Mouse (Mus musculus) MEL (cell line): ENCODE data around the gene Gm26992. TPM values are rescaled to one million over a fixed set of nuclear protein-coding genes. Genes with fewer than 3 reads are reported as not detected.

Experiments used
- DNase-seq: peaks from one replicate; pipeline ENCODE4 v3.0.0; 2011; ENCODE audit warnings: low read depth, low spot score
- H3K27ac ChIP-seq: 2 replicates; pipeline ENCODE4 v1.5.1; 2012; ENCODE audit warnings: low read depth, mild to moderate bottlenecking, control low read depth, low read length, moderate library complexity; ENCODE audit not compliant: control insufficient read depth
- H3K27me3 ChIP-seq, 2 experiments: fragments of 150-350 bp in 1 of 2; sonication (generic) in 1 of 2; 2 replicates each; pipeline ENCODE4 v1.6.1; 2012; ENCODE audit warnings: low read length in 2 of 2, mild to moderate bottlenecking in 2 of 2, improper control_type of control experiment in 1 of 2, moderate library complexity in 1 of 2; ENCODE audit not compliant: insufficient read depth in 2 of 2, control insufficient read depth in 1 of 2
- H3K36me3 ChIP-seq, 2 experiments: 2 replicates each; pipeline ENCODE4 v1.6.1; 2012 to 2014; ENCODE audit warnings: low read length in 2 of 2, improper control_type of control experiment in 1 of 2, inconsistent platforms in 1 of 2, mild to moderate bottlenecking in 1 of 2; ENCODE audit not compliant: insufficient read depth in 2 of 2, control insufficient read depth in 1 of 2
- H3K4me1 ChIP-seq, 2 experiments: fragments of 150-350 bp in 1 of 2; sonication (generic) in 1 of 2; 2 replicates each; pipeline ENCODE4 v1.6.1; 2012; ENCODE audit warnings: low read length in 2 of 2, improper control_type of control experiment in 1 of 2, mild to moderate bottlenecking in 1 of 2; ENCODE audit not compliant: insufficient read depth in 2 of 2, control insufficient read depth in 1 of 2
- H3K4me3 ChIP-seq, 2 experiments: fragments of 150-350 bp in 1 of 2; sonication (generic) in 1 of 2; 2 replicates each; pipeline ENCODE4 v1.5.1; 2012; ENCODE audit warnings: low read depth in 2 of 2, low read length in 2 of 2, mild to moderate bottlenecking in 2 of 2, moderate library complexity in 2 of 2, control low read depth in 1 of 2, improper control_type of control experiment in 1 of 2; ENCODE audit not compliant: control insufficient read depth in 1 of 2, insufficient read depth in 1 of 2
- H3K79me2 ChIP-seq: 2 replicates; pipeline ENCODE4 v1.6.1; 2012; ENCODE audit warnings: mild to moderate bottlenecking, low read length, moderate library complexity; ENCODE audit not compliant: control insufficient read depth, poor library complexity, insufficient read depth
- H3K9ac ChIP-seq: 2 replicates; pipeline ENCODE4 v1.6.1; 2012; ENCODE audit warnings: low read depth, mild to moderate bottlenecking, control low read depth, low read length, moderate library complexity; ENCODE audit not compliant: control insufficient read depth, poor library complexity, severe bottlenecking
- H3K9me3 ChIP-seq: fragments of 150-350 bp; sonication (generic); replicated peaks from 2 replicates; pipeline ENCODE4 v1.6.1; 2012; ENCODE audit warnings: mild to moderate bottlenecking, low read length, improper control_type of control experiment, moderate library complexity; ENCODE audit not compliant: insufficient read depth
- BHLHE40 ChIP-seq: IDR thresholded peaks from 2 replicates; pipeline ENCODE4 v1.6.1; 2012; ENCODE audit warnings: low read depth, mild to moderate bottlenecking, inconsistent platforms, low read length, improper control_type of control experiment, borderline replicate concordance
- CHD2 ChIP-seq: IDR thresholded peaks from 2 replicates; pipeline ENCODE4 v1.6.1; 2011; ENCODE audit warnings: low read length, improper control_type of control experiment
- CTCF ChIP-seq, 3 experiments: IDR thresholded peaks in 2 of 3; conservative IDR thresholded peaks in 1 of 3; 2 replicates each; pipeline ENCODE4 v1.5.1; 2011 to 2012; ENCODE audit warnings: low read length in 3 of 3, low read depth in 2 of 3, mild to moderate bottlenecking in 2 of 3, improper control_type of control experiment in 1 of 3, inconsistent platforms in 1 of 3, mixed read lengths in 1 of 3, moderate library complexity in 1 of 3; ENCODE audit not compliant: control insufficient read depth in 1 of 3, insufficient read depth in 1 of 3, poor library complexity in 1 of 3, severe bottlenecking in 1 of 3
- E2F4 ChIP-seq: IDR thresholded peaks from 2 replicates; pipeline ENCODE4 v1.6.1; 2011; ENCODE audit warnings: low read depth, low read length, improper control_type of control experiment, borderline replicate concordance
- ELF1 ChIP-seq: IDR thresholded peaks from 2 replicates; pipeline ENCODE4 v1.6.1; 2014; ENCODE audit warnings: low read depth, mild to moderate bottlenecking, inconsistent platforms, low read length, improper control_type of control experiment, moderate library complexity
- EP300 ChIP-seq, 2 experiments: IDR thresholded peaks; 2 replicates each; pipeline ENCODE4 v1.6.1; 2011; ENCODE audit warnings: improper control_type of control experiment in 2 of 2, low read length in 2 of 2, low read depth in 1 of 2, mild to moderate bottlenecking in 1 of 2
- ETS1 ChIP-seq: IDR thresholded peaks from 2 replicates; pipeline ENCODE4 v1.6.1; 2012; ENCODE audit warnings: low read depth, mild to moderate bottlenecking, inconsistent platforms, low read length, improper control_type of control experiment, moderate library complexity
- GABPA ChIP-seq: IDR thresholded peaks from 2 replicates; pipeline ENCODE4 v1.6.1; 2012; ENCODE audit warnings: low read depth, mild to moderate bottlenecking, inconsistent platforms, low read length, improper control_type of control experiment, moderate library complexity
- MAFK ChIP-seq: IDR thresholded peaks from 2 replicates; pipeline ENCODE4 v1.6.1; 2011; ENCODE audit warnings: low read depth, mild to moderate bottlenecking, low read length, improper control_type of control experiment, borderline replicate concordance
- MAX ChIP-seq: IDR thresholded peaks from 2 replicates; pipeline ENCODE4 v1.6.1; 2011; ENCODE audit warnings: low read length, improper control_type of control experiment
- MAZ ChIP-seq: IDR thresholded peaks from 2 replicates; pipeline ENCODE4 v1.6.1; 2012; ENCODE audit warnings: low read depth, mild to moderate bottlenecking, inconsistent platforms, low read length, improper control_type of control experiment
- MEF2A ChIP-seq: IDR thresholded peaks from 2 replicates; pipeline ENCODE4 v1.6.1; 2014; ENCODE audit warnings: low read depth, mild to moderate bottlenecking, inconsistent platforms, low read length, improper control_type of control experiment; ENCODE audit not compliant: poor library complexity, insufficient replicate concordance, severe bottlenecking; ENCODE audit errors: extremely low read depth
- MXI1 ChIP-seq: IDR thresholded peaks from 2 replicates; pipeline ENCODE4 v1.6.1; 2011; ENCODE audit warnings: mild to moderate bottlenecking, low read depth, low read length, improper control_type of control experiment
- MYB ChIP-seq: IDR thresholded peaks from 2 replicates; pipeline ENCODE4 v1.6.1; 2011; ENCODE audit warnings: mild to moderate bottlenecking, low read depth, low read length, improper control_type of control experiment
- MYC ChIP-seq: IDR thresholded peaks from 2 replicates; pipeline ENCODE4 v1.6.1; 2011; ENCODE audit warnings: low read depth, mild to moderate bottlenecking, low read length, improper control_type of control experiment, moderate library complexity
- NELFE ChIP-seq: IDR thresholded peaks from 2 replicates; pipeline ENCODE4 v1.6.1; 2011; ENCODE audit warnings: low read depth, low read length, improper control_type of control experiment
- POLR2AphosphoS2 ChIP-seq: IDR thresholded peaks from 2 replicates; pipeline ENCODE4 v1.6.1; 2011; ENCODE audit warnings: low read length, improper control_type of control experiment
- POLR2AphosphoS5 ChIP-seq: IDR thresholded peaks from 2 replicates; pipeline ENCODE4 v1.6.1; 2012; ENCODE audit warnings: low read depth, borderline replicate concordance, mild to moderate bottlenecking, inconsistent platforms, low read length, moderate library complexity, mixed read lengths
- RCOR1 ChIP-seq: IDR thresholded peaks from 2 replicates; pipeline ENCODE4 v1.6.1; 2012; ENCODE audit warnings: low read depth, mild to moderate bottlenecking, inconsistent platforms, low read length, improper control_type of control experiment
- SIN3A ChIP-seq: IDR thresholded peaks from 2 replicates; pipeline ENCODE4 v1.6.1; 2012; ENCODE audit warnings: low read length, improper control_type of control experiment, inconsistent platforms
- SMC3 ChIP-seq: IDR thresholded peaks from 2 replicates; pipeline ENCODE4 v1.6.1; 2011; ENCODE audit warnings: low read depth, low read length, improper control_type of control experiment
- TBP ChIP-seq: IDR thresholded peaks from 2 replicates; pipeline ENCODE4 v1.8.0; 2011; ENCODE audit warnings: low read depth, low read length, improper control_type of control experiment
- UBTF ChIP-seq: IDR thresholded peaks from 2 replicates; pipeline ENCODE4 v1.6.1; 2012; ENCODE audit warnings: low read depth, mild to moderate bottlenecking, inconsistent platforms, low read length, improper control_type of control experiment, moderate library complexity, borderline replicate concordance; ENCODE audit not compliant: insufficient read depth
- USF2 ChIP-seq, 2 experiments: IDR thresholded peaks; 2 replicates each; pipeline ENCODE4 v1.6.1; 2011 to 2012; ENCODE audit warnings: improper control_type of control experiment in 2 of 2, low read length in 2 of 2, borderline replicate concordance in 1 of 2, inconsistent platforms in 1 of 2, low read depth in 1 of 2, mild to moderate bottlenecking in 1 of 2; ENCODE audit not compliant: insufficient read depth in 1 of 2
- ZKSCAN1 ChIP-seq: IDR thresholded peaks from 2 replicates; pipeline ENCODE4 v1.6.1; 2012; ENCODE audit warnings: low read depth, mild to moderate bottlenecking, inconsistent platforms, low read length, improper control_type of control experiment, moderate library complexity
- polyA plus RNA-seq, 2 experiments: library from polyadenylated mRNA; stranded (reverse) in 1 of 2; unstranded in 1 of 2; fragments of >175 nt in 1 of 2; fragments of >200 nt in 1 of 2; gene quantifications; 2 replicates each; pipeline versions ENCODE4 v1.2.1 to v1.2.4; 2012; ENCODE audit warnings: low replicate concordance in 2 of 2, low read depth in 1 of 2; ENCODE audit not compliant: insufficient read length in 2 of 2, insufficient read depth in 1 of 2, missing spikeins in 1 of 2
- total RNA-seq: library from RNA; depleted of rRNA; stranded (reverse); fragments of 300-350 nt; gene quantifications from 2 replicates; pipeline ENCODE4 v1.2.3, GENCODE M21; 2012

Gm26992 gene
- total and polyA plus RNA-seq, 3 experiments: not detected

DNA sequence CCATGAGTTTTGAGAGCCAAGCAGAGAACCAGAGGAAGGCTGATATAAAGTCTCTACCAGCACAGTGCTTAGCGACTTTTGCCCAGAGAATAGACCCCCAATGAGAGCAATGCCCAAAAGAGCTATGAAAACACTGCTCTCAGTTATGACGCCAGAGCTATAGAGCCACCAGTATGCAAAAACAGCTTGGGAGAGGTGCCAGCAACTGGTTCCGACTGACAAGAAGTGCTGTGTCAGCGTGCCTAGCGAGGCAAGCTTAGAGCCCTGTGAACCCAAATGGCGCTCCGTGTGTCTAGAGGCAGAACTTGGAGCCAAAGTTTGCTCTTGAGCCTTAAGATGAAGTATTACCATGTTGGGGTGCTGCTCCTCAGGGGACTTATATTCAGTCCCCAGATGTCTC, 5.9 kb downstream of the Gm26992 start:
- no peaks in the 10 kb centered on the region for H3K9me3 ChIP-seq
- H3K4me3 ChIP-seq: no peak overlapping the region
- H3K27me3 ChIP-seq: no peaks in the 10 kb centered on the region
- TF ChIP-seq ELF1 (no peak), NELFE (no peak), ETS1 (no peak), MXI1 (no peak), TBP (no peak), ZKSCAN1 (no peak), MYB (no peak), UBTF (no peak), MEF2A (no peak), EP300 (IDR thresholded peaks at IDR 0.05; ENCODE audit: low read depth in 1 of 2, low read length in 2 of 2) (no peak), CTCF (IDR thresholded peaks at IDR 0.05 in 2 of 3, conservative IDR thresholded peaks at IDR 0.05 in 1 of 3; ENCODE audit: control insufficient read depth in 1 of 3, insufficient read depth in 1 of 3, low read depth in 2 of 3, low read length in 3 of 3, poor library complexity in 1 of 3, severe bottlenecking in 1 of 3) (no peak), MAZ (no peak), E2F4 (no peak), POLR2AphosphoS2 (no peak), SIN3A (no peak)
- no peaks in the 10 kb centered on the region for H3K79me2 ChIP-seq
- H3K4me1 ChIP-seq: no peaks in the 10 kb centered on the region
- H3K27ac ChIP-seq: no peak overlapping the region
- H3K9ac ChIP-seq: no peak overlapping the region
- H3K36me3 ChIP-seq: no peaks in the 10 kb centered on the region
- no peak for DNase-seq

GRCm38 (mm10) chrX:103432293-103432692, 10.5 kb downstream of the Gm26992 start:
- Histone ChIP-seq H3K9ac (no peak overlapping the region), H3K4me1 (no peaks in the 10 kb centered on the region), H3K36me3 (no peaks in the 10 kb centered on the region), H3K4me3 (no peak overlapping the region), H3K27me3 (no peaks in the 10 kb centered on the region; a peak in 1 of 4 replicates), H3K79me2 (no peaks in the 10 kb centered on the region), H3K9me3 (no peaks in the 10 kb centered on the region), H3K27ac (no peak overlapping the region)
- no peak for TF ChIP-seq MAX
- no peak for TF ChIP-seq SMC3
- no peak for TF ChIP-seq BHLHE40
- TF ChIP-seq USF2 (IDR thresholded peaks at IDR 0.05; ENCODE audit: borderline replicate concordance in 1 of 2, insufficient read depth in 1 of 2, low read depth in 1 of 2, low read length in 2 of 2): no peak
- TF ChIP-seq MYC: no peak
- TF ChIP-seq CHD2: no peak
- TF ChIP-seq POLR2AphosphoS5: no peak
- TF ChIP-seq RCOR1: no peak
- no peak for TF ChIP-seq MAFK
- no peak for TF ChIP-seq GABPA
- TF ChIP-seq E2F4: no peak
- DNase-seq: no peak
